Mouse (Mus musculus) CH12.LX (cell line): Measurements from ENCODE around the gene Klhl8. TPM values are rescaled to one million over a fixed set of nuclear protein-coding genes. Genes with fewer than 3 reads are reported as not detected.
"Not testable (repeated sequence)": the region's sequence is repeated elsewhere in the genome, so short reads cannot be mapped to it uniquely, and the experiment has no call there.

ENCODE experiments used
- DNase-seq: peaks from one replicate; pipeline ENCODE4 v3.0.0-alpha.2; 2013; ENCODE audit errors: extremely low read depth
- H3K27ac ChIP-seq: 2 replicates; pipeline ENCODE4 v1.5.1; 2012; ENCODE audit warnings: low read depth, mild to moderate bottlenecking, control low read depth, moderate library complexity; ENCODE audit not compliant: insufficient read depth
- H3K27me3 ChIP-seq: replicated peaks from 2 replicates; pipeline ENCODE3; 2012; ENCODE audit warnings: inconsistent platforms
- H3K36me3 ChIP-seq, 2 experiments: replicated peaks in 1 of 2; 2 replicates each; pipeline versions ENCODE3 to v1.6.1; 2012; ENCODE audit warnings: inconsistent platforms in 1 of 2, low read length in 1 of 2, mild to moderate bottlenecking in 1 of 2, mixed read lengths in 1 of 2, moderate library complexity in 1 of 2; ENCODE audit not compliant: control insufficient read depth in 1 of 2, insufficient read depth in 1 of 2
- H3K4me1 ChIP-seq, 2 experiments: 2 replicates each; pipeline ENCODE4 v1.6.1; 2012; ENCODE audit warnings: inconsistent platforms in 1 of 2, moderate library complexity in 1 of 2; ENCODE audit not compliant: insufficient read depth in 2 of 2, control insufficient read depth in 1 of 2
- H3K4me2 ChIP-seq: 2 replicates; pipeline ENCODE4 v1.6.1; 2012; ENCODE audit warnings: low read depth, mild to moderate bottlenecking, control low read depth; ENCODE audit not compliant: poor library complexity, insufficient read depth, severe bottlenecking
- H3K4me3 ChIP-seq, 3 experiments: fragments of 150-350 bp in 1 of 3; sonication (generic) in 1 of 3; replicated peaks in 1 of 3; 2 replicates each; pipeline versions ENCODE3 to v1.5.1; 2011 to 2012; ENCODE audit warnings: low read depth in 2 of 3, low read length in 2 of 3, mild to moderate bottlenecking in 2 of 3, moderate library complexity in 2 of 3, control low read depth in 1 of 3, improper control_type of control experiment in 1 of 3, inconsistent platforms in 1 of 3, mixed read lengths in 1 of 3; ENCODE audit not compliant: poor library complexity in 1 of 3
- H3K79me2 ChIP-seq: replicated peaks from 2 replicates; pipeline ENCODE4 v1.6.1; 2012; ENCODE audit warnings: mild to moderate bottlenecking, moderate library complexity; ENCODE audit not compliant: control insufficient read depth, poor library complexity, insufficient read depth, severe bottlenecking; ENCODE audit errors: extremely low read depth
- H3K9ac ChIP-seq: 2 replicates; pipeline ENCODE4 v1.6.1; 2012; ENCODE audit warnings: low read depth, mild to moderate bottlenecking, control low read depth, moderate library complexity; ENCODE audit not compliant: insufficient read depth
- H3K9me3 ChIP-seq: replicated peaks from 2 replicates; pipeline ENCODE3; 2012; ENCODE audit warnings: low read length, inconsistent platforms, mixed read lengths
- CTCF ChIP-seq, 2 experiments: IDR thresholded peaks in 1 of 2; conservative IDR thresholded peaks in 1 of 2; 2 replicates each; pipeline ENCODE4 v1.5.1; 2011 to 2012; ENCODE audit warnings: low read depth in 2 of 2, low read length in 2 of 2, improper control_type of control experiment in 1 of 2, inconsistent platforms in 1 of 2, mild to moderate bottlenecking in 1 of 2, moderate library complexity in 1 of 2
- E2F4 ChIP-seq: IDR thresholded peaks from 2 replicates; pipeline ENCODE4 v1.6.1; 2011; ENCODE audit warnings: low read depth, low read length, improper control_type of control experiment; ENCODE audit not compliant: insufficient replicate concordance
- EP300 ChIP-seq: IDR thresholded peaks from 2 replicates; pipeline ENCODE4 v1.6.1; 2011; ENCODE audit warnings: low read length, improper control_type of control experiment
- HCFC1 ChIP-seq: IDR thresholded peaks from 2 replicates; pipeline ENCODE4 v1.6.1; 2012; ENCODE audit warnings: low read depth, mild to moderate bottlenecking, inconsistent platforms, low read length, improper control_type of control experiment
- JUN ChIP-seq: IDR thresholded peaks from 2 replicates; pipeline ENCODE4 v1.6.1; 2011; ENCODE audit warnings: low read depth, mild to moderate bottlenecking, low read length, improper control_type of control experiment, moderate library complexity; ENCODE audit not compliant: insufficient read depth
- JUND ChIP-seq: conservative IDR thresholded peaks from 2 replicates; pipeline ENCODE4 v1.6.1; 2011; ENCODE audit warnings: low read depth, low read length, improper control_type of control experiment
- MEF2A ChIP-seq: IDR thresholded peaks from 2 replicates; pipeline ENCODE4 v1.6.1; 2014; ENCODE audit warnings: low read depth, mild to moderate bottlenecking, inconsistent platforms, low read length, improper control_type of control experiment, borderline replicate concordance
- MXI1 ChIP-seq: IDR thresholded peaks from 2 replicates; pipeline ENCODE4 v1.6.1; 2011; ENCODE audit warnings: mild to moderate bottlenecking, low read depth, low read length, improper control_type of control experiment
- POLR2AphosphoS2 ChIP-seq: IDR thresholded peaks from 2 replicates; pipeline ENCODE4 v1.6.1; 2011; ENCODE audit warnings: low read depth, low read length, improper control_type of control experiment
- SIN3A ChIP-seq: IDR thresholded peaks from 2 replicates; pipeline ENCODE4 v1.6.1; 2012; ENCODE audit warnings: low read length, improper control_type of control experiment, inconsistent platforms
- TBP ChIP-seq: conservative IDR thresholded peaks from 2 replicates; pipeline ENCODE4 v1.6.1; 2011; ENCODE audit warnings: low read depth, low read length, improper control_type of control experiment
- TCF12 ChIP-seq: IDR thresholded peaks from 2 replicates; pipeline ENCODE4 v1.6.1; 2014; ENCODE audit warnings: low read depth, mild to moderate bottlenecking, inconsistent platforms, low read length, improper control_type of control experiment
- USF2 ChIP-seq: conservative IDR thresholded peaks from 2 replicates; pipeline ENCODE4 v1.6.1; 2011; ENCODE audit warnings: low read depth, low read length, improper control_type of control experiment
- ZC3H11A ChIP-seq: IDR thresholded peaks from 2 replicates; pipeline ENCODE4 v1.6.1; 2012; ENCODE audit warnings: low read depth, mild to moderate bottlenecking, inconsistent platforms, low read length, improper control_type of control experiment
- ZKSCAN1 ChIP-seq: IDR thresholded peaks from 2 replicates; pipeline ENCODE4 v1.6.1; 2012; ENCODE audit warnings: low read depth, inconsistent platforms, low read length, improper control_type of control experiment, borderline replicate concordance
- ZMIZ1 ChIP-seq: IDR thresholded peaks from 2 replicates; pipeline ENCODE4 v1.6.1; 2012; ENCODE audit warnings: low read depth, mild to moderate bottlenecking, inconsistent platforms, low read length, improper control_type of control experiment
- ZNF384 ChIP-seq: IDR thresholded peaks from 2 replicates; pipeline ENCODE4 v1.6.1; 2012; ENCODE audit warnings: low read depth, low read length, improper control_type of control experiment, inconsistent platforms
- dilution Hi-C: fragments of 300-500 bp; cut with MboI; formaldehyde crosslinking; loops from 2 replicates; pipeline ENCODE4 v1.14.3; 2020; ENCODE audit warnings: low sequenced_read_pairs; ENCODE audit not compliant: extremely low pct_unique_long_range_greater_than_20kb, extremely low pct_ligation_motif_present
- in situ Hi-C: fragments of 300-500 bp; cut with MboI; formaldehyde crosslinking; loops from 3 replicates; pipeline ENCODE4 v1.14.3; 2019; ENCODE audit warnings: low sequenced_read_pairs, low pct_ligation_motif_present, low pct_unique_long_range_greater_than_20kb, mixed read lengths
- polyA plus RNA-seq: library from polyadenylated mRNA; unstranded; fragments of >175 nt; gene quantifications from 2 replicates; pipeline ENCODE4 v1.2.1, GENCODE M21; 2012; ENCODE audit warnings: low read depth; ENCODE audit not compliant: insufficient read length
- total RNA-seq, 2 experiments: library from RNA; depleted of rRNA; stranded (reverse); fragments of 300-350 nt in 1 of 2; fragments of >200 nt in 1 of 2; gene quantifications; 2 replicates each; pipeline ENCODE4 v1.2.3; 2012 to 2014

Klhl8 gene
- total and polyA plus RNA-seq, 3 experiments, result 3.4 to 15.6 (median 5.4) TPM

- no peak overlapping the region for H3K27ac ChIP-seq
- no peaks in the 10 kb centered on the region for H3K4me1 ChIP-seq
- dilution Hi-C loops (no loop called here), in situ Hi-C loops (no loop called here)
- H3K4me3 ChIP-seq, result no peak overlapping the region
- TF ChIP-seq MEF2A (no peak), TBP (no peak), POLR2AphosphoS2 (no peak), ZC3H11A (no peak), ZKSCAN1 (no peak), USF2 (no peak), JUN (no peak), ZMIZ1 (no peak), ZNF384 (no peak), HCFC1 (no peak), EP300 (no peak), CTCF (conservative IDR thresholded peaks at IDR 0.05 in 1 of 2, IDR thresholded peaks at IDR 0.05 in 1 of 2; ENCODE audit: low read depth in 2 of 2, low read length in 2 of 2) (no peak), MXI1 (no peak), TCF12 (no peak), JUND (no peak), E2F4 (no peak)
- no peaks in the 10 kb centered on the region for H3K9me3 ChIP-seq
- DNase-seq, result no peak
- H3K4me2 ChIP-seq, result no peak overlapping the region
- H3K79me2 ChIP-seq, result no peaks in the 10 kb centered on the region
- no peaks in the 10 kb centered on the region for H3K36me3 ChIP-seq
- H3K27me3 ChIP-seq, result no peaks in the 10 kb centered on the region
- H3K9ac ChIP-seq, result no peak overlapping the region
Observed at GRCm38 (mm10) chr5:103953135-103954083, 42.4 kb upstream of the Klhl8 start.

GRCm38 (mm10) chr5:103950138-103950537 is 39.1 kb upstream of the Klhl8 start:
- in situ Hi-C loops, H3K9me3 ChIP-seq, dilution Hi-C loops, DNase-seq, H3K9ac ChIP-seq, H3K36me3 ChIP-seq, H3K4me1 ChIP-seq, H3K27ac ChIP-seq, H3K27me3 ChIP-seq, H3K79me2 ChIP-seq, H3K4me3 ChIP-seq: not testable (repeated sequence)
- peak overlapping the region; percentile 57 for H3K4me2 ChIP-seq
- TF ChIP-seq SIN3A (peak; percentile 76; the same call in 1 of the 2 replicates), MXI1 (peak; percentile 31; the same call in 1 of the 2 replicates)
